Mouse (Mus musculus) spleen, adult 2 months (tissue): Measurements from ENCODE around the gene Bcr.

Source experiments
- CTCF ChIP-seq: fragments of 200-500 bp; IDR thresholded peaks from 2 replicates; pipeline ENCODE4 v1.5.1; 2011; ENCODE audit warnings: mild to moderate bottlenecking, inconsistent platforms; ENCODE audit not compliant: insufficient read depth, insufficient read length, insufficient replicate concordance; ENCODE audit errors: extremely low read depth
- POLR2A ChIP-seq: fragments of 200-500 bp; IDR thresholded peaks from 2 replicates; pipeline ENCODE4 v1.6.1; 2011; ENCODE audit warnings: low read depth, low read length, inconsistent platforms

DNA sequence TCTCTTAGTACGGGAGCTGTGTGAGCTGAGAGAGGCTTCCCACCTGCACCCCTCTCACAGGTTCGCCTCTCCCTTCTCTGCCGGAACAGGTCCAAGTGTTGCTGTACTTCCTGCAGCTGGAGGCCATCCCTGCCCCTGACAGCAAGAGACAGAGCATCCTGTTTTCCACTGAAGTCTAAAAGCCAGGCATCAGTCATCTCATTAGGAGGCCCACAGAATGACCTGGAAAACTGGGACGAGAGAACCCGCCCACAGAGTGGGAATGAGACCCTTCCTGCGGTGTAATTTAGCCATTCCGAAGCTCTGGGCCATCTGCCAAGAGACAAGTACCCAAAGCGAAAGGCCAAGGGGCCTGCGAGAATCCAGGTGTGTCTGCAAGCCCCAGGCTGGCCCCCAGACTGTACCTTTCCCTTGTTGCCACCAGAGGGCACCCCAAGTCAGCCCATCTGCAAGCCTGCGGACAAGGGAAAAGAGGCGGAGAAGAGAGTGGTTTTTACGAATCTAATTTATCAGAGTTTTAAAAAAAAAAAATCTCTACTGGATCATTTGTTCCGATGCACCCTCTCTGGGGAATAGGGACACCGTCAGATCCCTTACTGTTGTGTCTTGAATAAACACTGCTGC lies 121.9 kb downstream of the Bcr start:
- peak; percentile 94 for TF ChIP-seq CTCF
- TF ChIP-seq POLR2A, result no peak
